Mouse (Mus musculus) brain, embryonic 18.5 days (tissue): ENCODE data around the gene Brix1.
"Not testable (repeated sequence)": the region's sequence is repeated elsewhere in the genome, so short reads cannot be mapped to it uniquely, and the experiment has no call there.

ENCODE experiments used
- DNase-seq: peaks from one replicate; pipeline ENCODE4 v3.0.0-alpha.2; 2012; ENCODE audit warnings: low read depth, low spot score

Gene Brix1

GRCm38 (mm10) chr15:10485484-10486364 lies at the start of gene Brix1, which contains the start of gene Rad1:
Gene Brix1 (minus strand): TSS chr15:10485947.
Gene Rad1 (plus strand): TSS chr15:10486018.
- DNase-seq = peak; percentile 92

- no peak for DNase-seq
Observed at GRCm38 (mm10) chr15:10534591-10534990, 48.8 kb upstream of the Brix1 start.

GRCm38 (mm10) chr15:10533361-10533760 lies 47.6 kb upstream of the Brix1 start:
- DNase-seq = not testable (repeated sequence)

- no peak for DNase-seq
Observed at GRCm38 (mm10) chr15:10531352-10531751, 45.6 kb upstream of the Brix1 start.

GRCm38 (mm10) chr15:10525896-10526295 lies 40.1 kb upstream of the Brix1 start:
- no peak for DNase-seq

GRCm38 (mm10) chr15:10515166-10515565 lies 29.4 kb upstream of the Brix1 start:
- DNase-seq = no peak

- no peak for DNase-seq
Observed at GRCm38 (mm10) chr15:10506099-10506498, 20.4 kb upstream of the Brix1 start.

GRCm38 (mm10) chr15:10500838-10501719 lies 15.3 kb upstream of the Brix1 start:
- DNase-seq = no peak

- DNase-seq = no peak
Observed at GRCm38 (mm10) chr15:10500035-10500434, 14.3 kb upstream of the Brix1 start.

GRCm38 (mm10) chr15:10499593-10499992 lies 13.8 kb upstream of the Brix1 start:
- no peak for DNase-seq

GRCm38 (mm10) chr15:10496696-10497095 lies 10.9 kb upstream of the Brix1 start:
- DNase-seq = not testable (repeated sequence)

- DNase-seq = no peak
Observed at GRCm38 (mm10) chr15:10495944-10496343, 10.2 kb upstream of the Brix1 start.

- DNase-seq = no peak
Observed at GRCm38 (mm10) chr15:10490101-10490500, 4.4 kb upstream of the Brix1 start.

- no peak for DNase-seq
Observed at GRCm38 (mm10) chr15:10487246-10487645, 1.5 kb upstream of the Brix1 start.

- DNase-seq = no peak
Observed at GRCm38 (mm10) chr15:10486365-10486839, 655 bp upstream of the Brix1 start.

- no peak for DNase-seq
Observed at GRCm38 (mm10) chr15:10470941-10471340, 14.8 kb downstream of the Brix1 start.

- DNase-seq = peak; percentile 54
Observed at GRCm38 (mm10) chr15:10470151-10470831, 15.5 kb downstream of the Brix1 start, which contains the start of gene Dnajc21. Gene Dnajc21 (minus strand): TSS chr15:10470516.

- DNase-seq = no peak
Observed at GRCm38 (mm10) chr15:10469641-10470150, 16.1 kb downstream of the Brix1 start.

GRCm38 (mm10) chr15:10468761-10469160 lies 17.0 kb downstream of the Brix1 start:
- DNase-seq = no peak

GRCm38 (mm10) chr15:10464678-10465077 lies 21.1 kb downstream of the Brix1 start:
- DNase-seq = no peak

GRCm38 (mm10) chr15:10463555-10463954 lies 22.2 kb downstream of the Brix1 start:
- no peak for DNase-seq
